Mouse (Mus musculus) lung, postnatal 25 days (tissue): ENCODE results near the gene Pth2.

Experiments
- DNase-seq: peaks from one replicate; pipeline ENCODE4 v3.0.0; 2022; ENCODE audit warnings: low spot score

Pth2 gene

GRCm38 (mm10) chr7:45198961-45199360, 18.2 kb downstream of the Pth2 start:
- no peak for DNase-seq

GRCm38 (mm10) chr7:45202654-45203053, 21.9 kb downstream of the Pth2 start:
- no peak for DNase-seq

DNA sequence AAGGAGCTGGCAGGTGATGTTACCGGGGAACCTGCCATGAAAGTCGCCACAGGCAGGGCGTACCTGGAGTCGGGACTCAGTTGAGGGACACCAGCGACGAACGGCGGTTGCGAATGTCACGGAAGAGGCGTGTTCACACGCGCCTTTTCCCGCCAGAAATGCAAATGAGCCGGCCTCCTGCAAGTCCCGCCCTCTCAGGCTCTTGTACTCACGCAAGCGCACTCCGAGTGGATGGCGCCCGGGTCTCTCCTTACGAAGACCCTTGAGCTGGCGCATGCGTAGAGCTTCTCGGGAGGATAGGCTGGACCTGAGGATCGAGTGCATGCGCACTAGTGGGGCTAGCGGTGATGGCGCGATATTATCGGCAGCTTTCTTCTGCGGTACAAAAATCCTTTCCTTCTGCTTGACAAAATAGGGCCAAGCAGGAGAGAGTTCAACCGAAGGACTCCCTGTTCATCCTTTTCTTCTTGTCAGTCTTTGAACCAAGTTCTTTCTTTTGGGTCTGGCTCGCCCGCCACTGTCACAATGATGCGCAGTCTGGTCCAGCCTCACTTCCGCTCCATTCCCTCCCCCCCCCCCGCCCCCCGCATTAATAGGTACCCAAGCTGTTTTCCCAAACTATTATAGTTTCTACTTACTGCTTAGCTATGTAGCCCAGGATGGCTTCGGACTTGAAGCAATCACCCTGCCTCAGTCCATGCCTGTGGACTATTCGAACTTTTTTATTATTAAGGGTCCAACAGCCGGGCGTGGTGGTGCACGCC, 23.8 kb downstream of the Pth2 start, which contains the start of gene Ccdc155:
Gene Ccdc155, minus strand, starts transcription at position 513 of the 764 bp plus-strand sequence.
- peak; percentile 94 for DNase-seq

GRCm38 (mm10) chr7:45208260-45208659, 27.5 kb downstream of the Pth2 start:
- DNase-seq = no peak

DNA sequence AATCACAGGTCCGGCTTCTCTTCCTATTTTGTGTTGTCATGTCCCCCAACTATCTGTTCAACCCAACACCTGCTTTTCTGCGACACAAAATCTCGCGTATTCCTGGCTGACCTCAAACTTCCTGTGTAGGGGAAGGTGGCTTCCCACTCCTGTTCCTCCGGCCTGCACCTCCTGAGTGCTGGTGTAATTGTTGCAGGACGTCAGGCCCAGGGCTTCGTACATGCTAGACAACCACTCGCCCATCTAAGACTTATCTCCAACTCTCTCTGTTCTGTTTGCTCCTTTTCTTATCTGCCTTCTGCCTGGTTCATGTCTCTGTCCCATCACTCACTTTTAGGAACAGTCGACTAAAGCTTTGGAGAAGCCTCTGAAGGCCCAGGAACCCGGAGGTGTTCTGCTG, 30.3 kb downstream of the Pth2 start:
- no peak for DNase-seq

- no peak for DNase-seq
Observed at GRCm38 (mm10) chr7:45211851-45212251, 31.1 kb downstream of the Pth2 start, which contains the start of gene Dkkl1. Gene Dkkl1, minus strand, starts transcription at chr7:45212147.

GRCm38 (mm10) chr7:45212356-45212755, 31.6 kb downstream of the Pth2 start:
- no peak for DNase-seq

DNA sequence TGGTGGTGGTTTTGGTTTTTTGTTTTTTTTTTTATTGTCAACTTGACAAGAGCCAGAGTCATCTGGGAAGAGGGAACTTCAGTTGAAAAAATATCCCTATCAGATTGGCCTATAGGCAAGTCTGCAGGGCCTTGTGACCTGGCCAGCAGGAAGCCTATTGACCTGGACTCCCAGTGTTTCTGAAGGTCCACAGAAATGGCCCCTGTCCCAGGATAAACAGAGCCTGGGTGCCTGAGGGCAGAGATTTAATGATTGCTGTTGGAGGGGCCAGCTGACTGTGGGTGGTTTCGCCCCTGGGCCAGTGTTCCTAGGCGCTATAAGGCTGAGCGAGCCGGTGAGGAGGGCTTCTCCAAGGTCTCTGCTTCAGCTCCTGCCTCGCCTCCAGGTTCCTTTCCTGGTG, 32.9 kb downstream of the Pth2 start:
- DNase-seq = no peak

- DNase-seq = peak; percentile 29
Observed at GRCm38 (mm10) chr7:45215673-45216441, 35.1 kb downstream of the Pth2 start, which contains the start of gene Tead2. Gene Tead2, plus strand, starts transcription at chr7:45215753.

- peak; percentile 59 for DNase-seq
Observed at GRCm38 (mm10) chr7:45216442-45217183, 35.8 kb downstream of the Pth2 start.

GRCm38 (mm10) chr7:45221680-45222079, 40.9 kb downstream of the Pth2 start:
- no peak for DNase-seq

DNA sequence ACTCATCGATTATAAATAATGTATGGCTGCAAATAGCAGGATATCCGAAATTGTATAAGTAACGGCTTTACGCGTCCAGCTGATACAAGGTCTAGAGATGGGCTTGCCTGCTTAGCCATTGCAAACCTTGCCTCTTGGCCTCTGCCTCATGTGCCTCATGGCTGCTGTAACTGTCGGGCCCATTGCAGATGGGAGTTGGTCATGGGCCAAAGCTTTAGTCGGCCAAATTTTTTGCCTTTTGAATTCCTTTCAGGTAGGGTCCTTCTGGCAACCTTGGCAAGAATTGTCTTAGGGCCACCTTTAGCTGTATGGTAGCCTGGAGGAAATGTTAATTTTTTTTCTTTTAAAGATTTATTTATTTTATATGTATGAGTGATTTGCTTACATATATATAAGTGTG, 44.0 kb downstream of the Pth2 start:
- no peak for DNase-seq

GRCm38 (mm10) chr7:45226421-45226820, 45.6 kb downstream of the Pth2 start:
- no peak for DNase-seq

GRCm38 (mm10) chr7:45228548-45228947, 47.8 kb downstream of the Pth2 start:
- DNase-seq = no peak

GRCm38 (mm10) chr7:45229046-45229445, 48.3 kb downstream of the Pth2 start:
- no peak for DNase-seq

- no peak for DNase-seq
Observed at GRCm38 (mm10) chr7:45229459-45230203, 48.8 kb downstream of the Pth2 start.

- no peak for DNase-seq
Observed at GRCm38 (mm10) chr7:45231192-45231591, 50.4 kb downstream of the Pth2 start.
